Mouse (Mus musculus) forebrain, embryonic 15.5 days (tissue): ENCODE results near the gene Map4k1. TPM values are rescaled to one million over a fixed set of nuclear protein-coding genes. Genes with fewer than 3 reads are reported as not detected.

Experiments used
- ATAC-seq: fragments of 200-750 bp; cut with Nextera tagmentation; replicated peaks from 2 replicates; pipeline ENCODE4 v1.8.0; 2017; ENCODE audit warnings: mild to moderate bottlenecking, moderate TSS enrichment, moderate library complexity
- H3K27ac ChIP-seq: fragments of 300-500 bp; sonication (generic); replicated peaks from 2 replicates; pipeline ENCODE4 v1.5.1; 2015; ENCODE audit warnings: mild to moderate bottlenecking, inconsistent platforms
- H3K27me3 ChIP-seq: fragments of 300-500 bp; sonication (generic); 2 replicates; pipeline ENCODE4 v1.6.1; 2015; ENCODE audit warnings: inconsistent platforms
- H3K36me3 ChIP-seq: fragments of 300-500 bp; sonication (generic); 2 replicates; pipeline ENCODE4 v1.6.1; 2015; ENCODE audit warnings: mild to moderate bottlenecking, inconsistent platforms
- H3K4me1 ChIP-seq: fragments of 300-500 bp; sonication (generic); 2 replicates; pipeline ENCODE4 v1.6.1; 2015; ENCODE audit warnings: inconsistent platforms
- H3K4me2 ChIP-seq: fragments of 300-500 bp; sonication (generic); replicated peaks from 2 replicates; pipeline ENCODE4 v1.6.1; 2015; ENCODE audit warnings: mild to moderate bottlenecking, inconsistent platforms
- H3K4me3 ChIP-seq: fragments of 300-500 bp; sonication (generic); 2 replicates; pipeline ENCODE4 v1.5.1; 2015; ENCODE audit warnings: mild to moderate bottlenecking, inconsistent platforms
- H3K9ac ChIP-seq: fragments of 300-500 bp; sonication (generic); replicated peaks from 2 replicates; pipeline ENCODE4 v1.6.1; 2015; ENCODE audit warnings: mild to moderate bottlenecking, inconsistent platforms
- H3K9me3 ChIP-seq: fragments of 300-500 bp; sonication (generic); 2 replicates; pipeline ENCODE4 v1.6.1; 2016; ENCODE audit warnings: inconsistent platforms
- WGBS: fragments of 180-500 bp; shearing (Covaris S2); methylation state at CpG from one replicate; pipeline ENCODE4 v1.1.7; 2015; ENCODE audit warnings: mixed read lengths; 5-methylcytosine and 5-hydroxymethylcytosine counted together
- polyA plus RNA-seq: library from polyadenylated mRNA; unstranded; fragments of >200 nt; fragmentation: Nextera tagmentation; extraction: Ambion mirVana; gene quantifications from 2 replicates; pipeline ENCODE4 v1.2.1, GENCODE M21; 2015

Map4k1 gene
- polyA plus RNA-seq, 1 experiment from 2014 or later: 5.5 TPM

GRCm38 (mm10) chr7:29039604-29039984, 57.7 kb downstream of the Map4k1 start:
- Histone ChIP-seq H3K36me3 (no peaks in the 10 kb centered on the region), H3K4me2 (peak overlapping the region; percentile 57), H3K4me3 (peak overlapping the region; percentile 37), H3K9me3 (no peaks in the 10 kb centered on the region), H3K27ac (peak overlapping the region; percentile 67), H3K9ac (peak overlapping the region; percentile 34), H3K27me3 (no peaks in the 10 kb centered on the region), H3K4me1 (peaks cover 30% of the 10 kb centered on the region)
- 2% methylated on average over 11 of the region's 11 CpGs for WGBS
- ATAC-seq: peak; percentile 70

GRCm38 (mm10) chr7:29039985-29040661, 58.3 kb downstream of the Map4k1 start:
- Histone ChIP-seq H3K27me3 (no peaks in the 10 kb centered on the region), H3K36me3 (no peaks in the 10 kb centered on the region), H3K4me3 (peak overlapping the region; percentile 37), H3K4me1 (peaks cover 30% of the 10 kb centered on the region), H3K9me3 (no peaks in the 10 kb centered on the region), H3K27ac (peak overlapping the region; percentile 67), H3K9ac (peak overlapping the region; percentile 34), H3K4me2 (peak overlapping the region; percentile 57)
- 1% methylated on average over 26 of the region's 26 CpGs for WGBS
- ATAC-seq: peak; percentile 50

- Histone ChIP-seq H3K4me3 (no peak overlapping the region), H3K4me1 (peaks cover 30% of the 10 kb centered on the region), H3K36me3 (no peaks in the 10 kb centered on the region), H3K27ac (no peak overlapping the region), H3K27me3 (no peaks in the 10 kb centered on the region), H3K9ac (no peak overlapping the region), H3K9me3 (no peaks in the 10 kb centered on the region), H3K4me2 (peak overlapping the region; percentile 57; the same call in 1 of the 2 replicates)
- 84% methylated on average over 5 of the region's 5 CpGs for whole genome bisulfite sequencing
- no peak for ATAC-seq
Observed at GRCm38 (mm10) chr7:29041194-29041593, 59.3 kb downstream of the Map4k1 start.

GRCm38 (mm10) chr7:29043016-29043673, 61.3 kb downstream of the Map4k1 start:
- H3K9me3 ChIP-seq: no peaks in the 10 kb centered on the region
- no peak for ATAC-seq
- 40% methylated on average over 19 of the region's 19 CpGs for WGBS
- H3K27me3 ChIP-seq: no peaks in the 10 kb centered on the region
- no peaks in the 10 kb centered on the region for H3K36me3 ChIP-seq
- H3K4me1 ChIP-seq: peaks cover 30% of the 10 kb centered on the region
- peak overlapping the region; percentile 66 for H3K27ac ChIP-seq
- no peak overlapping the region for H3K4me3 ChIP-seq
- no peak overlapping the region for H3K9ac ChIP-seq
- H3K4me2 ChIP-seq: peak overlapping the region; percentile 1; the same call in 1 of the 2 replicates

GRCm38 (mm10) chr7:29043674-29044057, 61.8 kb downstream of the Map4k1 start:
- no peak for ATAC-seq
- no peak overlapping the region for H3K4me3 ChIP-seq
- H3K27me3 ChIP-seq: no peaks in the 10 kb centered on the region
- H3K36me3 ChIP-seq: no peaks in the 10 kb centered on the region
- H3K9ac ChIP-seq: no peak overlapping the region
- H3K9me3 ChIP-seq: no peaks in the 10 kb centered on the region
- 38% methylated on average over 10 of the region's 11 CpGs for WGBS
- peak overlapping the region; percentile 6; the same call in 1 of the 2 replicates for H3K27ac ChIP-seq
- H3K4me2 ChIP-seq: peak overlapping the region; percentile 1; the same call in 1 of the 2 replicates
- peaks cover 30% of the 10 kb centered on the region for H3K4me1 ChIP-seq

- WGBS: 55% methylated on average over 9 of the region's 9 CpGs
- Histone ChIP-seq H3K4me1 (peaks cover 30% of the 10 kb centered on the region), H3K4me2 (no peak overlapping the region), H3K36me3 (no peaks in the 10 kb centered on the region), H3K27ac (no peak overlapping the region), H3K9ac (no peak overlapping the region), H3K27me3 (no peaks in the 10 kb centered on the region), H3K9me3 (no peaks in the 10 kb centered on the region), H3K4me3 (no peak overlapping the region)
- ATAC-seq: no peak
Observed at GRCm38 (mm10) chr7:29044302-29044701, 62.5 kb downstream of the Map4k1 start.

- H3K36me3 ChIP-seq: no peaks in the 10 kb centered on the region
- H3K9ac ChIP-seq: no peak overlapping the region
- WGBS: 5% methylated on average over 12 of the region's 12 CpGs
- no peak for ATAC-seq
- no peak overlapping the region for H3K27ac ChIP-seq
- H3K27me3 ChIP-seq: no peaks in the 10 kb centered on the region
- no peaks in the 10 kb centered on the region for H3K9me3 ChIP-seq
- no peak overlapping the region for H3K4me3 ChIP-seq
- peaks cover 19% of the 10 kb centered on the region; the same call in 1 of the 2 replicates for H3K4me1 ChIP-seq
- no peak overlapping the region for H3K4me2 ChIP-seq
Observed at GRCm38 (mm10) chr7:29046533-29046932, 64.7 kb downstream of the Map4k1 start.

GRCm38 (mm10) chr7:29048070-29048469, 66.2 kb downstream of the Map4k1 start:
- no peak overlapping the region for H3K9ac ChIP-seq
- no peak overlapping the region for H3K4me2 ChIP-seq
- 82% methylated on average over 3 of the region's 3 CpGs for WGBS
- no peak overlapping the region for H3K4me3 ChIP-seq
- H3K9me3 ChIP-seq: no peaks in the 10 kb centered on the region
- H3K4me1 ChIP-seq: peaks cover 13% of the 10 kb centered on the region; the same call in 1 of the 2 replicates
- ATAC-seq: no peak
- no peak overlapping the region for H3K27ac ChIP-seq
- H3K36me3 ChIP-seq: no peaks in the 10 kb centered on the region
- peaks cover 8% of the 10 kb centered on the region for H3K27me3 ChIP-seq

- Histone ChIP-seq H3K4me2 (no peak overlapping the region), H3K27ac (no peak overlapping the region), H3K4me3 (no peak overlapping the region), H3K9ac (no peak overlapping the region), H3K9me3 (no peaks in the 10 kb centered on the region), H3K27me3 (peaks cover 14% of the 10 kb centered on the region), H3K4me1 (peaks cover 7% of the 10 kb centered on the region; the same call in 1 of the 2 replicates), H3K36me3 (no peaks in the 10 kb centered on the region)
- WGBS: 85% methylated on average over 11 of the region's 11 CpGs
- no peak for ATAC-seq
Observed at GRCm38 (mm10) chr7:29048615-29049014, 66.8 kb downstream of the Map4k1 start.

GRCm38 (mm10) chr7:29050797-29051196, 68.9 kb downstream of the Map4k1 start:
- ATAC-seq: no peak; the same call in 1 of the 2 replicates

GRCm38 (mm10) chr7:29052821-29053220, 71.0 kb downstream of the Map4k1 start:
- H3K4me2 ChIP-seq: no peak overlapping the region
- 9% methylated on average over 19 of the region's 19 CpGs for WGBS
- peaks cover 21% of the 10 kb centered on the region for H3K27me3 ChIP-seq
- no peaks in the 10 kb centered on the region for H3K4me1 ChIP-seq
- no peak overlapping the region for H3K4me3 ChIP-seq
- H3K9ac ChIP-seq: no peak overlapping the region
- no peaks in the 10 kb centered on the region for H3K9me3 ChIP-seq
- no peak overlapping the region for H3K27ac ChIP-seq
- ATAC-seq: no peak
- no peaks in the 10 kb centered on the region for H3K36me3 ChIP-seq

More at GRCm38 (mm10) chr7:29050797-29051196, 68.9 kb downstream of the Map4k1 start:
- H3K27me3 ChIP-seq: peaks cover 21% of the 10 kb centered on the region
- no peaks in the 10 kb centered on the region for H3K9me3 ChIP-seq
- no peak overlapping the region for H3K4me3 ChIP-seq
- no peak overlapping the region for H3K4me2 ChIP-seq
- no peak overlapping the region for H3K9ac ChIP-seq
- H3K4me1 ChIP-seq: no peaks in the 10 kb centered on the region
- WGBS: 35% methylated on average over 2 of the region's 2 CpGs
- H3K27ac ChIP-seq: no peak overlapping the region
- H3K36me3 ChIP-seq: no peaks in the 10 kb centered on the region
